Mouse (Mus musculus) left cerebral cortex, adult 18-20 months (tissue): ENCODE measurements around the gene Kdm5a. TPM values are rescaled to one million over a fixed set of nuclear protein-coding genes. Genes with fewer than 3 reads are reported as not detected.
A peak's percentile ranks its signal among the peaks of the same experiment; 100 is the strongest.

Experiments used
- DNase-seq, 2 experiments: peaks; one replicate each; pipeline ENCODE4 v3.0.0; 2021 to 2022; ENCODE audit warnings: low spot score in 2 of 2, mixed read lengths in 1 of 2
- total RNA-seq, 2 experiments: library from RNA; stranded (reverse); gene quantifications; 2 replicates each; pipeline ENCODE4 v1.2.3; 2021

Gene Kdm5a
- total RNA-seq, 2 experiments from 2014 or later, result 41.8 TPM

DNA sequence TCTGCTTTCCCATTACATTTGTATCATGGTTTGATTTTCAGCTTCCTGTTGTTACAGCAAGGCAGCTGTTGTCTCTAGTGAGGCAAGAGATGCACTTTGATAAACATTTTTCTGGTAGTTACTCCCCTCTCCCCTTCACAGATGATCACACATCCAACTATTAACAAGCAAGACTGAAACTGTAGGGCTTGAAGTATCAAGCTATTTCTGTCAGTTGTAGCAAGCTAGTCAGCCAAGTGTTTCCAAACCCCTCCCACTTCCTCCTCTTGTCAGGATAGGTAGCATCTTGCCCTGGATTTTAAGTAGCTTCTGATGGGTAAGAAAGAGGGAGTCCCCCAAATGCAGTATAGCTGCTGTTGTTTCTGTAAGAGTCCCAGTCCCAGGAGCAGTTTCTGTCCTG, 105.8 kb downstream of the Kdm5a start:
- DNase-seq, result no peak

DNA sequence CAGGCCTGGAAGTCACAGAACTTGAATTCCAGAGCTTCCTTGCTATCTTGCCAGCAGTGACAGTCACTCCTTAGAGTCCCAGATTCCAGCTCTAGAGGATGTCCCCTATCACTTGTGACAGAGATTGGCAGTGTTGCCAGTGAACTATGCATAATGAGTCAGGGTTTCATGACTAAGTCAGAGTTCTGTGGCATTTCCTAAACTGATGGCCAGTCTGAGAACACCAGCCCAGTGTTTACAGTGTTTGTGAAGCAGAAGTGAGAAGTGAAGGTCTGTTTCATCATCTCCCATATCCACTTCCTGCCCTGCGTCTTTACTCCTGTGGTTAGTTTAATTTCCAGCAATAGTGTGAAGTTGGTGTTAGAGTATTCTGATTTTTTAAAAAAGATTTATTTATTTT, 106.7 kb downstream of the Kdm5a start:
- no peak for DNase-seq

DNA sequence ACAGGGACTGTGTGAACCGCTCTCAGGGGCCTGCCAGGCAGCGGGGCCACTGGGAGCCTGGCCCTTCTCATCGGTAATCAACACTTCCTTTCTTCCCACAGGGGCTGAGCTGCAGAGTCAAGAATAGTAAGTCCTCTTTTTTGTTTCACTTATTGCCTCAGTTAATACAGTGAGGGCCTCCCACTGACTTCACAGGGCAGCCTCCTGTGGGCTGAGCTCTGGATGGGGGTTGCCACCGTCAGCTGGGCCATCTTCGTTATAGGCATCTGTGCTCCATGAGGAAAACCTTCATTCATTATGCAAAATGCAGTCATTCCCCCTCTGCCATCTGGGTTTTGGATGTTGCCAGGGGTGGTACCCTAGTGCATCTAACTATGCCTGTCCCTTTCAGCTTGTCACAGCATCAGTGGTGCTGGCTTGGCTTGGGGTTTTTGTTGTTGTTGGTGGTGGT, 108.1 kb downstream of the Kdm5a start:
- DNase-seq, result no peak

DNA sequence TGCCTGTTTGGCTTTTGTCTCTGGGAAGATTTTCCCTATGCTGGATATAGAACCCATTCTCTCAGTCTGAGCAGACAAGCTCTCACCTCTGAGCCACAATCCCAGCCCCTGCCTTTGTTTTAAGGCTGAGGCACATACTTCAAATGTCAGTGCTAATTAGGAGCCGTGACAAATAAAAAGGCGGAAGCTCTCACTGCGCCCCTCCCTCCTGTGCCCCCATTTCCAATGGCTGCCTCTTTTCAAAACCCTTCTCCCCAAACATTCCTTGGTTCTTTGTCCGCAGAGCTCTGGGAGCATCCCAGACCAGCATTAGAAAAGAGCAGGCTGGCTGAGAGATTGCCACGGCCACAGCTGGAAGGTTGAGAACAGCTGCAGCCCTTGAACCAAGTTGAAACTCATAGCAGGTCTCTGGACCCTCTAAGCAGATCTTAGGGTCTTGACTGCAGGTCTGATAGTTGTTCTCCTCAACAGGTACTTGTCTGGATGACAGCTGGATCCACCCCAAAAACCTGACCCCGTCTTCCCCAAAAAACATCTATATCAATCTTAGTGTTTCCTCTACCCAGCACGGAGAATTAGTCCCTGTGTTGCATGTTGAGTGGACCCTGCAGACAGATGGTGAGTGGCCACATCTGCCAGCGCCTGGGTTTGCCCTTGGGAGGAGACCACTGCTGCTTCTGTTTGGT, 108.7 kb downstream of the Kdm5a start:
- no peak for DNase-seq

DNA sequence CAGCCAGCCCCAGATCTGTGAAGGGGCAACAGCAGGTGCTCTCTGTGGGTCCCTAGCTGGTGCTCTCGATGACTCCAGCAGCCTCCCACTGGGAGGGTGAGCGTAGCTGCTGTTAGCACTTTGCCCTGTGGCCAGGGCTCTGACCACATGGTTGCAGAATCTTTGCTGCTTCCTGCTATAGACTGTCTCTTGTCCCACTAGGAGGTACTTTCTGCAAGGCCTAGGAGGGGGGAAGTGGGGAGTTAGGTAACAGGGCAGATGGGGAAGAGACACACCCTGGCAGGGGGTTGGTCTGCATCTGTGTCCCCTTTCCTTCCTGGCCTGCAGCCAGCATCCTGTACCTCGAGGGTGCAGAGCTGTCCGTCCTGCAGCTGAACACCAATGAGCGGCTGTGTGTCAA, 109.5 kb downstream of the Kdm5a start:
- DNase-seq, result no peak

DNA sequence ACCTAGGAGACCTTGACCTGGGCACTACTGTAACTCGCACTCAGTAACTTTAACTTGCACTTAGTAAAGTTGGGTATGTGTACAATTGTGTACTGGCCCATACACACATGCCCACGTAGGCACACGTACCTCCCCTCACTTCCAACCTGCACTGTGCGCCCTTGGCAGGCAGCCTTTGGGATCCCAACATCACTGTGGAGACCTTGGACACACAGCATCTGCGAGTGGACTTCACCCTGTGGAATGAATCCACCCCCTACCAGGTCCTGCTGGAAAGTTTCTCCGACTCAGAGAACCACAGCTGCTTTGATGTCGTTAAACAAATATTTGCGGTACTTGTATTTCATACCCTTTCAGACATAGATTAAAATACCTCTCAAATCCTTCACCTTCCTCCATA, 111.4 kb downstream of the Kdm5a start:
- DNase-seq, result no peak

DNA sequence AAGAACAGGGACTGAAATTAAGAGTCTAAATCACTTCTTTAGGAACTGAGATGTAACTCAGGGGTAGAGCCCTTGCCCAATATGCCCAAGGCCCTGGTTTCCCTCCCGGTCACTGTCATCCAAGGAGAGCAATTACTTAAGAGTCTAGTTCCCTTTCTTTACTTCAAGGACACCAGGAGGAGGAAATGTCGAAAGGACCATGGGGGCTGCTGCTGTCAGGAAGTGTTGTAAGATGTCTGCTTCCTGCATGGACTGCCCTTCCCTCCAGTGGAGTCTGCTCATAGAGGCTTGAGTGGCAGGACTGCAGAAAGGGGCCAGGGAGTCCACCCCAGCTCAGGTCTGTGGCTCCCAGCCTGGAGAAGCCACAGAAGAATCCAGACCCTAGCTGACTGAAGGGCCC, 115.4 kb downstream of the Kdm5a start:
- DNase-seq, result no peak

DNA sequence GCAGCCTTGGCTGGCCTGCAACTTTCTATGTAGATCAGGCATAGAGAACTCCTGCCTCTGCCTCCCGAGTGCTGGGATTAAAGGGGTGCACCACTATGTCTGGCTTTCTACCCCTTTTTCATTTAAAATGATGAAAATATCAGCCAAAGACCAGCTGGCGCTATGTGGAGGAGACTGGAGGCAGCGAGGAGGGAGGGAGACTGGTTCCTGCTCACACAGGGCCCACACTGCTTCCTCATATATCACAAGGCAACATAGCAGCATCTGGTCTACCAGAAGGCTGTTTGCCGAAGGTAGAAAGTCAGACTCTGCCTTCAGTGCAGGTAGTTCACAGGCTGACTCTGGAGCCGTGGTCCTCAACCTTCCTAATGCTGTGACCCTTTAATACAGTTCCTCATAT, 116.4 kb downstream of the Kdm5a start:
- DNase-seq, result peak; percentile 71 to 74

DNA sequence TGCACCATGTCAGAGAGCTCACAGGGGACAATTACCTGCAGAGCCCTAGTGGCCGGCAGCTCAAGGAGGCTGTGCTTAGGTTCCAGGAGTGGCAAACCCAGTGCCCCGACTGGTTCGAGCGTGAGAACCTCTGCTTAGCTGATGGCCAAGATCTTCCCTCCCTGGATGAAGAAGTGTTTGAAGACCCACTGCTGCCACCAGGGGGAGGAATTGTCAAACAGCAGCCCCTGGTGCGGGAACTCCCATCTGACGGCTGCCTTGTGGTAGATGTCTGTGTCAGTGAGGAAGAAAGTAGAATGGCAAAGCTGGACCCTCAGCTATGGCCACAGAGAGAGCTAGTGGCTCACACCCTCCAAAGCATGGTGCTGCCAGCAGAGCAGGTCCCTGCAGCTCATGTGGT, 117.6 kb downstream of the Kdm5a start:
- peak in 1 of 2 experiments; percentile 48 for DNase-seq

DNA sequence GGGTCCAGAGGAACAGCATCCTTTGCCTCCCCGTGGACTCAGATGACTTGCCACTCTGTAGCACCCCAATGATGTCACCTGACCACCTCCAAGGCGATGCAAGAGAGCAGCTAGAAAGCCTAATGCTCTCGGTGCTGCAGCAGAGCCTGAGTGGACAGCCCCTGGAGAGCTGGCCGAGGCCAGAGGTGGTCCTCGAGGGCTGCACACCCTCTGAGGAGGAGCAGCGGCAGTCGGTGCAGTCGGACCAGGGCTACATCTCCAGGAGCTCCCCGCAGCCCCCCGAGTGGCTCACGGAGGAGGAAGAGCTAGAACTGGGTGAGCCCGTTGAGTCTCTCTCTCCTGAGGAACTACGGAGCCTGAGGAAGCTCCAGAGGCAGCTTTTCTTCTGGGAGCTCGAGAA, 118.1 kb downstream of the Kdm5a start:
- no peak for DNase-seq

DNA sequence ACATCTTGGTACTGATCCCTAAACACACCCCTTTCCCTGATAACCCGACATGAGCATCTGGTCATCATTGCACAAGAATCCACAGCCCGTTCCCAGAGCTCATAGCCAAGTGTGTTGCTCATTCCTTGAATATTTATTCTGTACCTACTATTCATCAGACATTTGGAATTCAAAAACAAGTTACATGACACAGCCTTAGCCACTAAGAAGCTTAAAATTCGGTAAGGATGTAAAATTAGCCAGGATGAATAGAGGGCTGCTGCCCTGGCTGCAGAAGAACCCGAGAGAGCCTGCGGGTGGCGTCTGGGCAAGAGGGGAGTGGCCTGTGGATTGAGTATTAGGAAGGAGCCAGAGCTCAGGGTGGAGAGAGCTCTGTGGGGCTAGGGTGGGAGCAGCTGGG, 118.8 kb downstream of the Kdm5a start:
- no peak for DNase-seq

DNA sequence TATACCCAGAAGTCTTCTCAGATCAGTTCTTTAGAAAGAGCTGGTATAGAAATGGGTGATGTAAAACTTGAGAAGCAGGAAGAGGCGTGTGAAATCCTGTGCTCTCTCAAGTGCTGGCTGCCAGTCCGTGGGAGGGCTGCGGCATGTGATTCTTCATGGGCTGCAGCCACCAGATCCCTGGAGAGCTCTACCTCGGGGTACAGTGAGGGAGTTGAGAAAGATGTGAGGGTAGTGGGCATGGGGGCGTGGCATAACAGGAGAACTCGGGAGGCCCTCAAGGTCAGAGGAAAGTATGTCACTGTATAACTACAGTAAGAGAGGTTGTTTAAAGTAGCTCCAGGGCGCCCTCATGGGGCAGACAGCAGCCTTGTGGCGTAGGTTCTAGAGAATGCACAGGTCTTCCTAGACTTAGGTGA, 119.3 kb downstream of the Kdm5a start:
- DNase-seq, result peak; percentile 76 to 86

DNA sequence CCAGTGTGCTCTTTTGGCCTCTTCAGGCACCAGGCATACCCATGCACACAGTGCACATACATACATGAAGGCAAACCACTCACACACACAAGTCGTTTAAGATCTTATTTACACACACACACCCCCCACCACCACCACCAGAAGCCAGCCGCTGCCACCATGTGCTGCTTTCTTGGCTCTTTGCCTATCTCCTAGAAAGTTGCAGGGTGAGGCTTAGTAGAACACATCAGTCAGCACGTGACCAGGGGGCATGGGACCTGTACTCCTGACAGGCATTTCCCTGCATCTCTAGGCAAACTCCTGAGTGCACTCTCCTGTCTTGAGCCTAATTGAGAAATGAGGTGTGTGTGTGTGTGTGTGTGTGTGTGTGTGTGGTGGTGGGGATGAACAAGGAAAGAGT, 121.1 kb downstream of the Kdm5a start:
- no peak for DNase-seq

DNA sequence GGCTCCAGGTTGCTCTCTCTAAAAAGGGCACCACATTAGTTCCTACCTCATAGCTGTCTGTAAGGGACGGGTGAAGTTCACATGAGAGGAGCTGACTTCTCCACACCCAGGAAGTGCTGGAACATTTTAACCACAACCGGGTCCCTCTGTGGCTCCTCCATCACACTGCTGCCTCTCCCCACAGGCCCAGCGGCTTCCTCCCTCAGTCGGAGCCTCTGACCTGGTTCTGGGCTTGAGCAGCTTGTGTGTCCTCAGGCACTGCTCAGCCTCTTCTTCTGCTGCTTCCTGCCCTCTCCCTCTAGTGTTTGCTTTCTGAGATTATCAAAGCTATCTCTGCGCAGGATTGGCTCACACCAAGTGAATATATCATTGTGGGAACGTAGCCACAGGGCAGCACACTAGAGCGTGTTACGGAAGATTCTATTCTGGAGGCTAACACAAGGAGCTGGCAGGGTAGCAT, 122.2 kb downstream of the Kdm5a start:
- no peak for DNase-seq

DNA sequence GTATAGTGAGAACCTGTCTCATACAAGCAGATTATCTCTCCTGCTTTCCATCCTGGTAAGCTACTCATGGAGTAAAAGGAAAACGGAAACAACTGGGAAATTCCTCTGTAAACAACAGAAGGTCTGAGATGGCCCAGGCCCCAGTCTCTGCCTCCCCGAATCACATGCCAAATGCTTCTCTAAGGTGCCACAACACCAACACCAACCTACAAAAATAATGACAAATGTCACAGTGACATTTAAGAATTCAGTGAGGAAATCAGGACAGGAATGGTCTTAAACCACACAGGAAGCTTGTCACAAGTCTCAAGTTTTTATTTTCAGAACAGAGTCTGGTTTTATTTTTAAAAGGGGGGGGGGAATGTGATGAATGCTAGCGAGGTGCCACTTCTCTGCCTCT, 124.7 kb downstream of the Kdm5a start:
- no peak for DNase-seq

DNA sequence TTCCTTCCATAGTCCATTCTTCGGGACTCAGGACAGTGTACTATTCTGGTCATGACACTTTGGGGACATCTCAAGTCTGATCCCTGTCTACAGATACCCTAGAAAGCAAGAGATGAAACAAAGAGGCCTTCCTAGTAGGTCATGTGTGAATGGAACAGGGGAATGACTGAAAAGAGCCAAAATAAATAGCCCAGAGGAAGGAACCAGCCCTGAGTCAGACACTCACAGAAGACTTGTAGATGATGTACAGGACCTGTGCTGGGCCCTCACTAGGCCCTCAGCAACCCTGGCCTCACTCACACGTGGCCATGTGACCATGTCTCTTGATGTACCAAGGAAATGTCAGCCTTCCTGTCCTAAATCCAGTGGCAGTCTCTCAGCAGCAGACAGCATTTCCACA, 125.5 kb downstream of the Kdm5a start:
- DNase-seq, result no peak

DNA sequence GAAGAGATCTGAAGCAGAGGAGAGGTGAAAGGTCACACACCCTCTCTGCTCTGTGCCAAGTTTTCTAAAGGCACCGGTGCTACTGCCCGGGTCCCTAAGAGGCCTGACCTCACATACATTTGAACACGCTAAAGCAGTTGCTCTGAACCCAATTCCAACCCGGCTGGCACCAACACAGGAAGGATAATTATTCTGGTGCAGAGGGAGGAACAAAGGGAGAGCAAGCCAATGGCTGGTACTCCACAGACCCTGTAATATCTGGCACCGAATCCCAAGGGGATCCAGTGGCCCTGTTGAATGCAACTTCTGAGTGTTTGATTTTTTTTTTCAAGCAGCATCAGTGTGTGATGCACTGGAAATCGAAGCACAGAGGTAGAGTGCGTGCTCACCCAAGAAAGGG, 127.1 kb downstream of the Kdm5a start:
- DNase-seq, result no peak

DNA sequence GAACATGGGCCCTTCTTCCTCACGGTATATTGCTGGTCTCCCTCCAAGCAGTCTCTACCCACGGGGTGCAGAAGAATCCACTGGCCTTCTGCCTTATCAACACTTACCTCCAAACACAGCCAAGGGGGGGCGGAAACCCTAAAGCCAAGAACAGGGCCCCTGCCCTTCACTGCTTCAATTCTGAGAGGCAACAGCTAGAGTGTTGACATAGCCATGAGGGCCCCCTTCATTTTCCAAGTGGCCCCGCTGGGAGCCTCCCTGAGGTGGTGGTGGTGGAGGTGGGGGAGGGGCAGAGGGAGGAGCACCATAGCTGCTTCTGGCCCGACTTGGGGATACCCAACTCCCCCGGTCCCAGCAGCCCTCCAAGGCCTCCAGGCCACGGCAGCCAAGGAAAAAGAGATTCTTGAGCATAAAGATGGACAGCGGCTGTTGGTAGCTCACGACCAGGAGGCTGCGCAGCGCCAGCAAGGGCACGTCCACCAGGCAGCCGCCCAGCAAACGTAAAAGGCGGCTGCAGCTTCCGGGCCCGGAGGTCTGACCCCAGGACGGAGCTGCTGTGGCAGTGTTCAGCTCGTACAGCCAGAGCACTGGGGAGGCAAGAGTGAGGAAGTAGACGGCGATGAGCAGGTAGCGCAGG, 128.1 kb downstream of the Kdm5a start:
- no peak for DNase-seq

DNA sequence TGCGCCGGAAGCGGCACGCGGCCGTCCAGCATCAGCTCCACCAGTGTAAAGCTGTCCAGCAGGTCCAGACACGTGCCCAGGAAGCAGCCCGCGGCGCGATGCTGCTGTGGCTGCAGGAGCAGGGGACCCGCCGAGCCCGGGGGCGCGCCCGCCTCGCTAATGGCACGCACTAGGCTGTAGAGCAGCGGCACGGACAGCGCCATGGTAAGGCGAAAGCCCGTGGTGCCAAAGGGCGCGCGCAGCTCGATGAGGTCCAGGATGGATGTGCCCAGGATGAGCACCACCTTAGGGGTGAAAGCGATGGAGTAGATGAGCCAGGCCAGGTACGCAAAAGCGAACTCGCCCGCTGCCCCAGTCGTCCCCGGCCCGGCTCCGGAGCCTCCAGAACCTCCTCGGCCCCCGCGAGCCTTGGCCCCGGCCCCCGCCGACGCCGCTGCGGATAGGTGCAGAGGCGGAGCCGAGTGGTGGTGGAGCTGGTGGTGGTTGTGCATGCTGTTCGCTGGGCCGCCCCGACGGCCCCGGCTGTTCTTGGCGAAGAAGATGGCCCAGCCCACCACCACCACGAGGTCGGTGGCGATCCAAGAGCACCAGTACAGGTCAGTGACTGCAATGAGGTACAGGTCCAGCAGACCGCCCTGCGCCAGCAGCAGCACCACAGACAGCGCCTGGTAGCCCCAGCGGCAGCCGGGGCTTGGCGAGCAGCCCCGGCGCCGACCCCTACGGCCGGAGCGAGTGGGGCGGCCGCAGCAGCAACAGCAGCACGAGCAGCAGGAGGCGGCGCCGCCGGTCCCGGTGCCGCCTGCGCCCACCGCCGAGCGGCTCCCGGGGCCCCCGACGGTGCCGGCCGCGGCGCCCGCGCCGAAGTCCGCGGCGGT, 128.8 kb downstream of the Kdm5a start:
- DNase-seq, result peak in 1 of 2 experiments; percentile 69

DNA sequence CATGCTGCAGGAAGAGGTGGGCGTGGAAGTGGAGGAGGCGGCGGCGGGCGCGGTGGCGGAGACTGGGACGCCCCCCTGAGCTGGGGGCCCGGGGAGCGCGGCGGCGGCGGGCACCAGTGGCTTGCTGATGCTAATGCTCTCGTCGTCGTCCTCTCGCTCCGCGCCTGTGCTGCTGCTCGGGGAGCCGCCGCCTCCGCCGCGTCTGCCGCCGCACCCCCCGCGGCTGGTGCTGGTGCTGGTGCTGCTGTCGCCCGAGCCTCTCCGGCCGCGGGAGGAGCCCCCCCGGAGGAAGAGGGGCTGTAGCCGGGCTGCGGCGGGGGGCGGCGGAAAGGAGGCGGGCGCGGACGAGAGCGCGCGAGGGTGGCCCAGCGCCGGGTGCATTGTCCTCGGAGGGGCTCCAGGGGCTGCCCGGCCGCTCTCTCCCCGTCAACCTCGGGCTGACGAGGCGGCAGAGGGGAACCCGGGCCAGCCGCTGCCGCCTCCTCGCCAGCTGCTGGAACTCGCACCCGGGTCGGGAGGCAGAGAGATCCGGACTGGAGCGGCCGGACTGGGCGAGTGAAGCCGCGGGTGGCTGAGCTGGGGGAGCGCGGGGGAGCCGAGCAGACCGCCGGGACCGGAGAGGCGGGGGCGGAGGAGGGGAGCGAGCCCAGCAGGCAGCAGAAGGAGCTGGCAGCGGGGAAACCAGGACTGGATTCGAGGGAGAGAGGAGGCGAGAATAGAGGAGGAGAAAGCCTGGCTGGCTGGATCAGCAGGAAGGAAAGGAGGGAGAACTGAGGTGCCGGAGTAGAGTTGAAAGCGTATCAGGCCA, 129.7 kb downstream of the Kdm5a start, which contains the start of gene Tmem121b:
Tmem121b (minus strand) TSS at position 434 of the 808 bp plus-strand sequence.
- peak; percentile 93 to 96 for DNase-seq
